Mouse (Mus musculus) kidney, postnatal 0 days (tissue): ENCODE data around the gene Ap4e1. TPM values are rescaled to one million over a fixed set of nuclear protein-coding genes. Genes with fewer than 3 reads are reported as not detected.

ENCODE experiments used
- ATAC-seq: fragments of 200-750 bp; cut with Nextera tagmentation; replicated peaks from 2 replicates; pipeline ENCODE4 v1.8.0; 2017; ENCODE audit warnings: low read depth, moderate number of reproducible peaks, moderate TSS enrichment, moderate library complexity; ENCODE audit not compliant: low FRiP score
- DNase-seq: peaks from one replicate; pipeline ENCODE4 v3.0.0-alpha.2; 2016; ENCODE audit warnings: low spot score
- H3K27ac ChIP-seq: fragments of 300-500 bp; sonication (generic); 2 replicates; pipeline ENCODE4 v1.5.1; 2014; ENCODE audit warnings: mild to moderate bottlenecking
- H3K27me3 ChIP-seq: fragments of 300-500 bp; sonication (generic); 2 replicates; pipeline ENCODE4 v1.6.1; 2014; ENCODE audit warnings: low read length, mixed read lengths; ENCODE audit not compliant: insufficient read depth
- H3K36me3 ChIP-seq: fragments of 300-500 bp; sonication (generic); 2 replicates; pipeline ENCODE4 v1.6.1; 2014; ENCODE audit warnings: low read length, mixed read lengths; ENCODE audit not compliant: insufficient read depth
- H3K4me1 ChIP-seq: fragments of 300-500 bp; sonication (generic); replicated peaks from 2 replicates; pipeline ENCODE4 v1.6.1; 2014; ENCODE audit warnings: antibody characterized with exemption, low read length, mixed read lengths; ENCODE audit not compliant: insufficient read depth
- H3K4me2 ChIP-seq: fragments of 300-500 bp; sonication (generic); 2 replicates; pipeline ENCODE4 v1.6.1; 2014; ENCODE audit warnings: mild to moderate bottlenecking, low read length, moderate library complexity, mixed read lengths
- H3K4me3 ChIP-seq: fragments of 300-500 bp; sonication (generic); replicated peaks from 2 replicates; pipeline ENCODE4 v1.5.1; 2014; ENCODE audit warnings: low read depth, low read length
- H3K9ac ChIP-seq: fragments of 300-500 bp; sonication (generic); 2 replicates; pipeline ENCODE4 v1.6.1; 2014; ENCODE audit warnings: low read depth, low read length
- H3K9me3 ChIP-seq: fragments of 300-500 bp; sonication (generic); replicated peaks from 2 replicates; pipeline ENCODE4 v1.6.1; 2016; ENCODE audit warnings: low read length, inconsistent platforms, mixed read lengths
- CTCF ChIP-seq: IDR thresholded peaks from 2 replicates; pipeline ENCODE4 v1.5.1; 2016; ENCODE audit warnings: antibody characterized with exemption, low read depth, mild to moderate bottlenecking, moderate library complexity
- WGBS: fragments of 180-500 bp; shearing (Covaris S2); extraction: QIAGEN DNeasy Blood & Tissue Kit; methylation state at CpG from one replicate; pipeline ENCODE4 v1.1.7; 2014; 5-methylcytosine and 5-hydroxymethylcytosine counted together
- polyA plus RNA-seq: library from polyadenylated mRNA; unstranded; fragments of >200 nt; fragmentation: Nextera tagmentation; extraction: Ambion mirVana; gene quantifications from 2 replicates; pipeline ENCODE4 v1.2.1, GENCODE M21; 2015

The Ap4e1 gene
- 4.2 and 4.8 TPM in 2 replicates for polyA plus RNA-seq

- ATAC-seq (peak; percentile 85), DNase-seq (peak; percentile 96)
- peak; percentile 97 for TF ChIP-seq CTCF
- under 1% methylated on average over 40 of the region's 40 CpGs for WGBS
- no peaks in the 10 kb centered on the region for H3K4me1 ChIP-seq
- peak within 1 kb of the TSS; percentile 88 for H3K9ac ChIP-seq
- H3K9me3 ChIP-seq, result no peaks in the 10 kb centered on the region
- H3K36me3 ChIP-seq, result peaks cover 6% of the 10 kb centered on the region; the same call in 1 of the 2 replicates
- peak within 1 kb of the TSS; percentile 92 for H3K4me3 ChIP-seq
- peak within 1 kb of the TSS; percentile 77 for H3K27ac ChIP-seq
- no peaks in the 10 kb centered on the region for H3K27me3 ChIP-seq
- peak within 1 kb of the TSS; percentile 65 for H3K4me2 ChIP-seq
Observed at GRCm38 (mm10) chr2:127008469-127008998, at the start of gene Ap4e1. TSS of gene Ap4e1 (plus strand) at chr2:127008717.

- WGBS, result 50% methylated on average over 2 of the region's 2 CpGs
- DNase-seq (no peak), ATAC-seq (no peak)
- H3K4me1 ChIP-seq, result no peaks in the 10 kb centered on the region
- H3K36me3 ChIP-seq, result no peaks in the 10 kb centered on the region
- no peak for TF ChIP-seq CTCF
- H3K4me3 ChIP-seq, result no peak overlapping the region
- H3K9me3 ChIP-seq, result no peaks in the 10 kb centered on the region
- H3K9ac ChIP-seq, result no peak overlapping the region
- no peaks in the 10 kb centered on the region for H3K27me3 ChIP-seq
- H3K27ac ChIP-seq, result no peak overlapping the region
- no peak overlapping the region for H3K4me2 ChIP-seq
Observed at GRCm38 (mm10) chr2:126961696-126962095, 46.8 kb upstream of the Ap4e1 start.

- no peak overlapping the region for H3K4me2 ChIP-seq
- H3K36me3 ChIP-seq, result no peaks in the 10 kb centered on the region
- DNase-seq (no peak), ATAC-seq (no peak)
- no peak for TF ChIP-seq CTCF
- H3K9ac ChIP-seq, result no peak overlapping the region
- 55% methylated on average over 6 of the region's 6 CpGs for WGBS
- H3K9me3 ChIP-seq, result no peaks in the 10 kb centered on the region
- H3K4me1 ChIP-seq, result no peaks in the 10 kb centered on the region
- no peak overlapping the region for H3K4me3 ChIP-seq
- no peak overlapping the region for H3K27ac ChIP-seq
- no peaks in the 10 kb centered on the region for H3K27me3 ChIP-seq
Observed at GRCm38 (mm10) chr2:126977428-126977827, 31.1 kb upstream of the Ap4e1 start.

- ATAC-seq, result no peak
- Histone ChIP-seq H3K27ac (no peak overlapping the region), H3K27me3 (no peaks in the 10 kb centered on the region), H3K4me2 (no peak overlapping the region), H3K9ac (no peak overlapping the region), H3K4me3 (no peak overlapping the region), H3K36me3 (no peaks in the 10 kb centered on the region), H3K4me1 (no peaks in the 10 kb centered on the region), H3K9me3 (no peaks in the 10 kb centered on the region)
- 50% methylated on average over 4 of the region's 4 CpGs for WGBS
- TF ChIP-seq CTCF, result no peak
- DNase-seq, result no peak
Observed at GRCm38 (mm10) chr2:126983221-126983620, 25.3 kb upstream of the Ap4e1 start.

- H3K4me2 ChIP-seq, result no peak overlapping the region
- no peak for TF ChIP-seq CTCF
- H3K36me3 ChIP-seq, result no peaks in the 10 kb centered on the region
- DNase-seq (no peak), ATAC-seq (no peak)
- no peaks in the 10 kb centered on the region for H3K4me1 ChIP-seq
- H3K4me3 ChIP-seq, result no peak overlapping the region
- H3K27ac ChIP-seq, result no peak overlapping the region
- H3K9me3 ChIP-seq, result no peaks in the 10 kb centered on the region
- 79% methylated on average over 6 of the region's 6 CpGs for WGBS
- H3K9ac ChIP-seq, result no peak overlapping the region
- no peaks in the 10 kb centered on the region for H3K27me3 ChIP-seq
Observed at GRCm38 (mm10) chr2:126989919-126990318, 18.6 kb upstream of the Ap4e1 start.

GRCm38 (mm10) chr2:126992742-126993141 is 15.8 kb upstream of the Ap4e1 start:
- Histone ChIP-seq H3K27ac (no peak overlapping the region; the same call in 1 of the 2 replicates), H3K4me3 (no peak overlapping the region), H3K36me3 (no peaks in the 10 kb centered on the region), H3K4me1 (no peaks in the 10 kb centered on the region), H3K9me3 (no peaks in the 10 kb centered on the region), H3K4me2 (0 out of 2 replicates have a peak overlapping the region, but pooled peaks have one; percentile 13), H3K9ac (no peak overlapping the region), H3K27me3 (no peaks in the 10 kb centered on the region)
- TF ChIP-seq CTCF, result no peak
- DNase-seq (peak; percentile 46), ATAC-seq (no peak)
- WGBS, result 27% methylated on average over 12 of the region's 12 CpGs
